Mouse (Mus musculus): Measurements from ENCODE around the gene Mob2. TPM values are rescaled to one million over a fixed set of nuclear protein-coding genes. Genes with fewer than 3 reads are reported as not detected.

Gene Mob2
- total RNA-seq, 2 experiments from 2014 or later = 37.3 to 41.5 TPM

DNA sequence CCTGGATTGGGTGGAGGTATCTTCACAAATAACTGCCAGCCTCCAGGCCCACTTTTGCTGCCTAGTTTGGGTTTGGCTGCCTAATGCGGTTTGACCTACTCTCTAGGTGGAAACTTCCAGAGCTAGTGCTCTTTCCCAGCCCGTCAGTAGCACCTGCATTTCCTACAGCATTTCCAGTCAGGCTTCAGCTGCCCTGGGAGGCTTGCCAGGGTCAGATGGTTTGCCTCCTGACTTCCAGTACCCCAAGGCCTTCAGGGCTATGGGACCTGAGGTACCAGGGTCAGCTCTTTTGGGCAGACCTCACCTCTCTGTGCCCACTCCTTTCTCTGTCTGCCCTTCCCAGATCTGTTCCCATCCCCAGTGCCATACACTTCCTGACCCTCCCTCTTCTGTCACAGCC is 99.9 kb downstream of the Mob2 start:
- no peak for ATAC-seq (replicated peaks; ENCODE audit: low FRiP score, low TSS enrichment, poor library complexity, severe bottlenecking)

DNA sequence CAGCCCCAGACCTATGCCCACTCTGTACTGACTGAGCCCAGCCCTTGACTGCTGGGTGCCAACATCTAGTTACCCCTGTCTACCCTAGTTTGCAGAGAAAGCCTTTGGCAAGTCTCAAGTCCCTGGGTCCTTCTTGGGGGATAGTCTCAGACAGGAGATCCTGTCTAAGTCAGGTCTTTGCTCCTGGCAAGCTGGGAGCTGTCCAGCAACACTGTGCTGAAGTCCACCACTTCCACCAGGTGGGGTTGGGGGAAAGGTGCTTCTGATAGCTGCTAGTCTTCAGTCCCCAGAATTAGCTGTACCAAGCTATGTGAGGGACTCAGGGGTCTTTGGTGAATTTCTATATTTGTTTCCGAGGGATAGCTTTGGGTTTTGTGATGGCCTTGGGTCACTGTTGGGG is 101.7 kb downstream of the Mob2 start:
- no peak for ATAC-seq (replicated peaks; ENCODE audit: low FRiP score, low TSS enrichment, poor library complexity, severe bottlenecking)

Other genes with a start within 250 kb of the Mob2 start
- gene Muc5b, start 222.0 kb downstream of the Mob2 start, total RNA-seq (2014; fragmentation: Nextera tagmentation) = not detected in 2 replicates
- gene Muc5b, start 222.0 kb downstream of the Mob2 start, total RNA-seq (2017) = not detected in 2 replicates
- 24.6 and 41.1 TPM in 2 replicates for gene Tollip, start 142.6 kb downstream of the Mob2 start, total RNA-seq (2014; fragmentation: Nextera tagmentation)
- gene Tollip, start 142.6 kb downstream of the Mob2 start, total RNA-seq (2017) = 25.2 and 27.0 TPM in 2 replicates
- not detected in 2 replicates for gene Brsk2, start 111.3 kb downstream of the Mob2 start, total RNA-seq (2014; fragmentation: Nextera tagmentation)
- gene Brsk2, start 111.3 kb downstream of the Mob2 start, total RNA-seq (2017) = 0.05 TPM in 1 of 2 replicates, not detected in the other
- 0.25 TPM in 1 of 2 replicates, not detected in the other for gene Dusp8, start 34.8 kb upstream of the Mob2 start, total RNA-seq (2014; fragmentation: Nextera tagmentation)
- 0.04 and 1.1 TPM in 2 replicates for gene Dusp8, start 34.8 kb upstream of the Mob2 start, total RNA-seq (2017)
- not detected in 2 replicates for gene Gm45618, start 59.7 kb upstream of the Mob2 start, total RNA-seq (2014; fragmentation: Nextera tagmentation)
- not detected in 2 replicates for gene Gm45618, start 59.7 kb upstream of the Mob2 start, total RNA-seq (2017)
- not detected in 2 replicates for gene Gm39115, start 75.0 kb upstream of the Mob2 start, total RNA-seq (2014; fragmentation: Nextera tagmentation)
- gene Gm39115, start 75.0 kb upstream of the Mob2 start, total RNA-seq (2017) = not detected in 2 replicates
- not detected in 2 replicates for gene Gm45337, start 83.5 kb upstream of the Mob2 start, total RNA-seq (2014; fragmentation: Nextera tagmentation)
- gene Gm45337, start 83.5 kb upstream of the Mob2 start, total RNA-seq (2017) = not detected in 2 replicates
- gene Gm29735, start 96.0 kb upstream of the Mob2 start, total RNA-seq (2014; fragmentation: Nextera tagmentation) = not detected in 2 replicates
- not detected in 2 replicates for gene Gm29735, start 96.0 kb upstream of the Mob2 start, total RNA-seq (2017)
- not detected in 2 replicates for gene Gm4553, start 104.7 kb upstream of the Mob2 start, total RNA-seq (2014; fragmentation: Nextera tagmentation)
- gene Gm4553, start 104.7 kb upstream of the Mob2 start, total RNA-seq (2017) = not detected in 2 replicates
- gene Krtap5-2, start 114.9 kb upstream of the Mob2 start, total RNA-seq (2014; fragmentation: Nextera tagmentation) = not detected in 2 replicates
- gene Krtap5-2, start 114.9 kb upstream of the Mob2 start, total RNA-seq (2017) = not detected in 2 replicates
- gene Gm10153, start 129.3 kb upstream of the Mob2 start, total RNA-seq (2014; fragmentation: Nextera tagmentation) = not detected in 2 replicates
- not detected in 2 replicates for gene Gm10153, start 129.3 kb upstream of the Mob2 start, total RNA-seq (2017)
- gene Krtap5-3, start 140.3 kb upstream of the Mob2 start, total RNA-seq (2014; fragmentation: Nextera tagmentation) = not detected in 2 replicates
- gene Krtap5-3, start 140.3 kb upstream of the Mob2 start, total RNA-seq (2017) = not detected in 2 replicates
- not detected in 2 replicates for gene Gm7579, start 150.8 kb upstream of the Mob2 start, total RNA-seq (2014; fragmentation: Nextera tagmentation)
- not detected in 2 replicates for gene Gm7579, start 150.8 kb upstream of the Mob2 start, total RNA-seq (2017)
- gene Krtap5-5, start 168.9 kb upstream of the Mob2 start, total RNA-seq (2014; fragmentation: Nextera tagmentation) = not detected in 2 replicates
- gene Krtap5-5, start 168.9 kb upstream of the Mob2 start, total RNA-seq (2017) = not detected in 2 replicates
- not detected in 2 replicates for gene Gm40460, start 180.0 kb upstream of the Mob2 start, total RNA-seq (2014; fragmentation: Nextera tagmentation)
- not detected in 2 replicates for gene Gm40460, start 180.0 kb upstream of the Mob2 start, total RNA-seq (2017)
- gene Gm2431, start 197.3 kb upstream of the Mob2 start, total RNA-seq (2014; fragmentation: Nextera tagmentation) = not detected in 2 replicates
- not detected in 2 replicates for gene Gm2431, start 197.3 kb upstream of the Mob2 start, total RNA-seq (2017)
- not detected in 2 replicates for gene Gm4559, start 213.3 kb upstream of the Mob2 start, total RNA-seq (2014; fragmentation: Nextera tagmentation)
- not detected in 2 replicates for gene Gm4559, start 213.3 kb upstream of the Mob2 start, total RNA-seq (2017)
- gene Krtap5-1, start 236.1 kb upstream of the Mob2 start, total RNA-seq (2014; fragmentation: Nextera tagmentation) = not detected in 2 replicates
- not detected in 2 replicates for gene Krtap5-1, start 236.1 kb upstream of the Mob2 start, total RNA-seq (2017)
- not detected in 2 replicates for gene Krtap5-4, start 242.5 kb upstream of the Mob2 start, total RNA-seq (2014; fragmentation: Nextera tagmentation)
- not detected in 2 replicates for gene Krtap5-4, start 242.5 kb upstream of the Mob2 start, total RNA-seq (2017)